Mouse (Mus musculus) ovary, adult 18-20 months (tissue): ENCODE measurements at regions not wholly inside any gene's neighbourhood (a gene's known extent, or its start where the extent isn't known, plus 50 kb on each side); places are given as distances from the start of the nearest gene placed in this dataset.

ENCODE experiments used
- DNase-seq: peaks from one replicate; pipeline ENCODE4 v3.0.0; 2022; ENCODE audit warnings: low spot score, mixed read lengths

DNA sequence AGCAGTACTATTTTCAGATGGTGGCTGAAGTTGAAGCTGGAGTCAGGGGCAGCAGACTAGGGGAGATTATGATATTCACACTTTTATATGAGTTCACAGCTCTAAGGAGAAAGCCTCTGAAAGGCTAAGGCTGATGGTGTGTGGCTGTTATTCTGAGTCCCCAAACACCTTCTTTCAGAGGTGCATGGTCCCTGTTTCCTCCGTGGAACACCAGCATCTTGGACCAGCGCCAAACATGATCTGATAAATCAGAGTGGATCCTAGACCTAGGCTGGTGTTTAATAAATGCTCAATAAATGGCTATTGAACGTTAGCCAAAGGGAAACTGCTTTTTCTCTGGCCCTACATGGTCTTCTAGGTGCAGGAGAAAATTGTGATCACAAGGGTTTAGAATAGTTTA lies 269.2 kb downstream of the Agtpbp1 start:
- no peak for DNase-seq

DNA sequence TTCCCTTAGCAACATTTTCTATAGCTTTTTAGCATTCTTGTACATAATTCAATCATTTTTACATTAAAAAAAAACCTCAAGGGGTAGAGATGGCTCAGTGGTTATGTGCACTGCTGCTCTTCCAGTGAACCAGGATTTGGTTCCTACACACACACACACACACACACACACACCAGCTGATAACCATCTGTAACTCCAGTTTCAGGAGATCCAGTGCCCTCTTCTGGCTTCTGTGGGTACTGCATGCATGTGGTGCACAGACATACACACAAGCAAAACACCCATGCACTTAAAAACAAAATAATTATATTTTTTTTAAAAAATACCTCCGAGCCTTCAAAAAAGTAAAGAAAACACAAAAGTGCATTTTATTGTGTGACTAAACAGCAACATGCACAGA lies 270.6 kb downstream of the Agtpbp1 start:
- no peak for DNase-seq

DNA sequence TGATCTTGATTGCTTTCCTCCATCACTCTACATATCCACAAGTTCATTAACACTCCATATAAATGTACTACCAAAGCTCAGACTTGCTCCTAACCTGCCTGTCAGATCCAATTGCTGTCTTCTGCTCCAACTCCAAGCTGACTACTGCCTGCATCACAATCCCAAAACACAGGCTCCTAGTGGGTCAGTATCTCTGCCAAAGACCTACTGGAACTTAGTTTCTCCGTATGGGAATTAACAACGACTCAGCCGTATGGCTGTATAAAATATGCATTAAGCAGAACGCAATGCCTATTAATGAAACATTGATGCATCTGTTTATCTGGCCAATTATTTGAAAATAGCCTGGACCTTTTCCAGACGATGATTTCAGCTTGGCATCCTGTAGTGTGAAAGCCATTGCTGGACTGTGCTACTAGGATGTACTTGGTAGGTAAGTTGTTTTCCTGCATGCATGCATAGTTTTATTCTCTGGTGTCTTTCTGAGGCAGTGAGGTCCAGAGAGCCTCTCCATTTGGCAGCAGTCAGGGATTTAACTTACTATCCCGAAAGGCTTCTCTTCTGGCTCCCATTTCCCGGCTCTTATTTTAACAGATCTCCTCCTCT lies 271.2 kb downstream of the Agtpbp1 start:
- DNase-seq = no peak

DNA sequence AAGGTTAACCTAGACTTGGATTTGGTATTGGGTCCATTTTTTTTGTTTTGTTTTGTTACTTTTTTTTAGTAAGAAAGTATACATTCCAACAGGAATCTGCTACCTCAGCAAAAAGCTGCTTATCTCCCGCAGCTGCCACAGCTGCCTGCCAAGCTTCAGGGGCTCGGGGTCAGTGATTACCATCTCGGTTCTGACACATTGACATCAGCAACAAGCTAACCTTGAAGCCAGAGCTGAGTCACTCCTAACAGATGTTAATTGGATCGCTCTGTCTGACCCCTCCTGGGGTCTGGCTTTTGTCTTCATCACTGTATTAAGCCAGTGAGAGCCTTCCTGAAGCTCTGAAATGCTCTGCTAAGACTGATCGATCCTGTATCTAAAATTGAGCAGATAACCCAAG lies 292.1 kb downstream of the Agtpbp1 start:
- DNase-seq = peak; percentile 51

DNA sequence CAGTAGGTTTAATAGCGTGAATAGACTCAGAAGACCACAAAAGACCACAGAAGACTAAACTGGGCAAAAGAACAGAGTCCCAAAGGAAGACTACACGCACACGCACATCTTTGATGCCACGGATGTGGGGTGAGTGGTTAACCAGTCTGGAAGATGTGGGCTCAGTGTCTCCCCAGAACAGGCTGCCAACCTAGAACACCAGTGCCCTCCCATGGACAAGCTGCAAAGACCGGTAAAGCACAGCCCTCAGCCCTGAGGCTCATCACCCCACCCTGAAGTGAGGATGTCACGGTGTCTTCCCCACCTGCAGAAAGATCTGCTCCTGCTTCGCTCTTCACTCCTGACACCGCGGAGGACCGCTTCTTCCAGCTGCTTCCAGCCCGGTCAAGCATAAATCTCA lies 295.9 kb downstream of the Agtpbp1 start:
- DNase-seq = no peak

DNA sequence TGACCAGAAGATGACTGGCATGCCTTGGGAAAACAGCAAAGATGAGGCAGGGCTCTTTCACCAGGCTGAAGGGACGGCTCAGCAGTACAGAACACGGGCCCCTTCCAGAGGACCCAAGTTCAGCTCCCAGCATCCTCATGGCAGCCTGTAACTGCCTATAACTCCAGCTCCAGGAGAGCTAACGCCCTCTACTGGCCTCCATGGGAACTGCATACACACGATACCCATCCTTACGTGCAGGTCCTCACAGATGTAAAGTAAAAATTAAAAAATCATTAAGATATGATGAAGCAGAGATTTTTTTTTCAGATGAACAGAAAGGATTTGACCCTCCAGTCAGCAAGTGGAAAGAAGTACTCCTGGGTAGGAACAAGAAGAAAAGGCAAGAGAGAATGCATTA lies 303.8 kb downstream of the Agtpbp1 start:
- no peak for DNase-seq

DNA sequence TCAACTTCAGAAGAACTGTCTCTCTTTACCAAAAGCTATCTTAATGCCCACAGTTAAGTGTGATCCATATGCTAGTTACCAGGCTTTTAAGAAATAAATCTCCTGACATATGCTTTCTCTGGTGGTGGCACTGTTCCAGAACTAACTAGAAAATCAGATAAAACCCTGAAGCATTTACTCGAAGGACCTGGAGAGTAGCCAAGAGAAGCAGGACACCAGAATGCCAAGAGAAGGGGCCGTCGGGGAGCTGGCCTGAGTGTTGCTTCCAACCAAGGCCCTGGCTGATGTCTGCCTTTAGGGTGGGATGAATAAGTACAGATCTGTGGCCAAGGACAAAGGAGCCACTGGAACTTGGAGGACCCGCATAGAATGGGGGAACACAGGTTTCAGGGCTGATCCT lies 305.9 kb downstream of the Agtpbp1 start:
- DNase-seq = no peak

DNA sequence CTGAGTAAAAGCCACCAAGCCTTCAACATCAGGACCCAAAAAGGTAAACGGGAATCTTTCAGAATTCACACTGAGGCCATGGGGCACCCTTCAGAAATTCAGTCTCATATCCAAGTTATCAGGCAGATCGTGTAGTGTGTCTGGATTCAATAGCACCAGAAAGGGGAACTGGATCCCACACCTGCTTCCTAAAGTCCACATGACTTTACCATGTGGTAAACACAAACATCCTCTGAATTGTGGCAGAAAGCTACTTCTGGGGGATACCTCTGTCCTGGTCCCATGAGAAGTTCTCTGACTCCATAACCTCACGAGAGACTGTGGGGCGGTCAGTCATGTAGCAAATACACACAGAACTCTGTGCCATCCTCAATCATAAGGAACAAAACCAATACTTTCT lies 313.4 kb downstream of the Agtpbp1 start:
- no peak for DNase-seq

DNA sequence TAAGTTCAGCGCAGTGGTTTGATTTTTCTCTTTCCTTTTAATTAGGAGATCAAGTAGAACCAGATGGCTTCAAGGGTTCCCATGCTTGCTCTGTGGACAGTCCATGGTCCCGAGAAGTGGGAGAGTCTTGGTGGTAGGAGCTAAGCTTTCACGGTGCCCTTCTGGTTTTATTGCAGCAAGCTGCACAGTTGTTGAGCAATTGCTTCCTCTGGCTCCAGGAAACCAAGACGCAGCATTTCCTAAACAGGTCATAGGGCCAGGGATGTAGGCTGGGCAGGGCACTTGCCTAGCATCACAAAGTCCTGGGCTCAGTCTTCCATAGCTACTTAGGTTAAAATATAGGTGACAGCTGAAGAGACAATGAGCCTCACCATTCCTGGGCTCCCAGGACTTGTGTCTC lies 318.2 kb downstream of the Agtpbp1 start:
- no peak for DNase-seq

DNA sequence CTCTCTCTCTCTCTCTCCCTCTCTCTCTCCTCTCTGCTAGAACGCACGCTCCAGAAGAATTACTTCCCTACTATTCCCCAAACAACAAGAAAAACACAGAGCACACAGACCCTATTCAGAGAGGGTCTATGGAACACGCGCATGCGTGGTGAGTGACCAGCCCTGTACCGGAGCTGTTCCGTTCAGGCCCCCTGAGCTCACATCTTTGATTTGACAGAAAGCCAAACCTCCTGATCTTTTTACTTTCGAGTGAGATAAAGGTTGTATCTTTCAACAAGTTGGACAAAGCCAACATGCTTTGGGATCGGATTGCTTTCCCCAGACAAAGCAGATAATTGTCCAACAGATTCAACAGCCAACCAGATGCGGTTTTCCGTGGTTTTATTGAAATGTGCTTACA lies 320.9 kb downstream of the Agtpbp1 start:
- DNase-seq = no peak

DNA sequence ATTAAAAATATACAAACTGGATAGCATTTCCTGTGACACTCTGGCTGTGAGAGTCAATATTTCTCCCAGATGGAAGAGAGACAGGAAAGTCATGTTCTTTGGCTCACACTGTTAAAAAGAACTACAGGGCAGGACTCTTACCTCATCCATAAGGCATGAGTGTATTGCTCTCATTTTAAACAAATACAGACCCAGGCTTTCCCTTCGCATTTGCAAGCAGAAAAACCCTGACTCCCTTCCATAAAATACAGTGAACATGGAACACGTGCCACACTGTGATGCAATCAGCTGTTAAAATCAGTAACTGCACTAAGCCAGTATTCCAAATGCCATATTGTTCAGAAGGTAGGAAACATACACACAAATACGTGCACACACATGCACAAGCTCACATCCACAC lies 323.1 kb downstream of the Agtpbp1 start:
- DNase-seq = no peak

DNA sequence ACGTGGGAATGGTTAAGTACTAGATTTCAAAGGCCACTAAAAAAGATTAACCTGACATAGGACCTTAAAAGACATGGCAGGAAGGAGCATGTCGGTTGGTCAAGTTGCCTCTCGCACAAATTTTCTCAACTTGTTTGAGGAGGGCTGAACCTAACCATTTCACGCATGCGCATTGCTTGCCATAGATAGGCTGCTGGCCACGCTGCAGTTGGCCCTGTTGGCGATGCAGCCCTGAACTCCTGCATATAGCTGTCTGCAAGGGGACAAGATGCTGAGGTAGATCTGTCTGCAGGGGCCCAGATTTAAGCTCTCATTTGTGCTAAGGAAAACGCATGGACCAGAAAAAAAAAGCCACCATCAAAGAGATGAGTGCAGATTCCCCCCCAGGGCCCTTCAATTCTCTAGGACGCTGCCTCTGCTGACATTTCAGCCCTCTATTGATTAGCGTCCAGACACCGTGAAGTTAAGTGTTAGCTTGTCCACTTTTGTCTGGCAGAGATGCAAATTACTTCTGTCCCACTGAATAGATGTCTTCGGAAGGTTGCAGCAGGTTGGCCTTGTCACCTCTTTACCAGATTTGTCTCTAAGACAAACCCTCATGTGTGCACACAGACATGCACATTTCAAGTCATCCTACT lies 329.1 kb downstream of the Agtpbp1 start:
- DNase-seq = no peak

DNA sequence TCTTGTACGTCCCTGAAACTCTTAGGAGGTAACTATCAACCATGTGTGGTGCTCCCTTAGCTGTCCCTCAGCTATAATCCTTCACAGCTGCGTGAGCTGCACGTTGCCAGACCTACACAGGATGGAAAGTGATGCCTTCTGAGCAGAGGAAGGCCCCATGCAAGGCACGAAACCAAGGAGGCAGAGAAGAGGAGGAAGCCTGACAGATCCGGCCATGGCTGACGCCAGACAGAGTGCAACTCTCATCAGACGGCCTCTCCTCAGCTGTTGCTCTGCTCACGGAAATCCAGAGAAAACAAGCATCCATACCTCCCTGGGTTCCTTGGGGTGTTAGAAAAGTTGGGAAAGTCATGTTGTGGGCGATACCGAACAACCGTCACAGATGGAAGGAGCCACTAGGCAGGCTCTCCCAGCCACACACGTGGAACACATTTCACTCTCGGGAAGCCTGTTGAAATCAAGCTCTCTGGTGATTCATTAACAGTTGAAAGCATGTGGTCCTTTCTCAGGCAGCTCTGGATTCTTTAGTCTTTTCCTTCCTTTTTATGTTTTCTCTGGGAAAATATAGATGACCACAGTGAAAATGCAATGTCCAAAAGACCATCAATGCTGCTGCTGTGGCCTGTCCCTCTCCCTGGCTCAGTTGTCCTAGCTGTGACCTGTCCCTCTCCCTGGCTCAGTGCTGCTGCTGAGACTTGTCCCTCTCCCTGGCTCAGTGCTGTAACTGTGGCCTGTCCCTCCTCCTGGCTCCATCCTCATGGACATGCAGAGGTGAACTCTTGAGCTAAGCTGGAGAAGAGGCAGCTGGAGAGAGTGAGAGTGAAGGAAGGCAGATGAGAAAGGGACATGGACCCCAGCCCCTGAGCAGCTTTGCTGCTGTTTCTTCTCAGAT lies 331.1 kb downstream of the Agtpbp1 start:
- no peak for DNase-seq

DNA sequence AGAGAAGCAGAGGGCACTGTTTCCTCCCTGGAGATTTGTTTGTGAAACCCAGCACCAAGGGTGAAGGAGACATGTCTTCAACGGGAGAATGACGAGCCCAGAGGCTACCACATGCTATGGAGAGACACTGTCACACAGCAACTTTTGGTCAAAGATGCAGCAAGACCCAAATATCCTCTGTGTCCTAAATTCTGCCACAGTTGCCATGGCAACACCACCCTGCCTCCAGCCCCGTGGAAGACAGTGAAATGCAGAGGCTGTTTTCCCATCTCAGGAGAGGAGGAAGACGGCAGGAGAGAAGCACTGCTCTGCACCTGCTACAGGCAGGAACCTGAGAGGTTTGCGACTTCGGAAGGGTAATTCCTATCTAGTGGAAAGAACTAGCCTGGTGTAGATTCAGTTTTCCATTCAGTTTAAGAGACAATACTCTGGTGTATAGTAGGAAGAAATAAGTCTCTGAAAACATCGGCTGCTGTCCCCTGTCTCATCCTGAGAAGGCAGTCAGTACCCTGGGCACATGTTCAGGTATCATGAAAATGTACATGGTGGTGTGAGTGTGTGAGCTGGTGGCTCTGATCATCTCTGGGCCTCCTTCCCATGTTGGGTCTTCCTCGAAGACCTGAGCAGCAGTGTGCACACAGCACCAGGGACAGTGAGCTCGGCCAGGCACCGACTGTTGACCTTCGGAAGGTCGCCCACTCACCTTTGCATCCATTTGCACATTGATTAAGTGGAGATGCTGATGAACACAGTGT lies 333.6 kb downstream of the Agtpbp1 start:
- DNase-seq = no peak

DNA sequence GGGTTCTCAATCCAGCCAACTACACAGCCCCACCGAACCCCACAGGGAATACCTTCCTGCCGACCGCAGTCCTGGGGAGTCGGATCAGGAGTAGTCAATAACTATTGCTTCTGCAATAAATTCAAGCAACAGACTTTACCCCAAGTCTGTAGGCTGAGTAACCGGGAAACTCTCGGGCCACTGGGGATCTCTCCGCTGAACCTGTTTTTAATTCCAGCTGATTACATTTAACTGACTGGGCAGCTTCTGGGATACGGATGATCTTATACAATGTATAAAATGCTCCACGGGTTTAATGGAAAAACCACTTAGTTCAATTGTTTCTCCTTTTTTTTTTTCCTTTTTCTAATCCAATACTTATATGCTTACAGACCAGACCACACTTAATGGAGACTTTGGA lies 336.6 kb downstream of the Agtpbp1 start:
- DNase-seq = no peak

DNA sequence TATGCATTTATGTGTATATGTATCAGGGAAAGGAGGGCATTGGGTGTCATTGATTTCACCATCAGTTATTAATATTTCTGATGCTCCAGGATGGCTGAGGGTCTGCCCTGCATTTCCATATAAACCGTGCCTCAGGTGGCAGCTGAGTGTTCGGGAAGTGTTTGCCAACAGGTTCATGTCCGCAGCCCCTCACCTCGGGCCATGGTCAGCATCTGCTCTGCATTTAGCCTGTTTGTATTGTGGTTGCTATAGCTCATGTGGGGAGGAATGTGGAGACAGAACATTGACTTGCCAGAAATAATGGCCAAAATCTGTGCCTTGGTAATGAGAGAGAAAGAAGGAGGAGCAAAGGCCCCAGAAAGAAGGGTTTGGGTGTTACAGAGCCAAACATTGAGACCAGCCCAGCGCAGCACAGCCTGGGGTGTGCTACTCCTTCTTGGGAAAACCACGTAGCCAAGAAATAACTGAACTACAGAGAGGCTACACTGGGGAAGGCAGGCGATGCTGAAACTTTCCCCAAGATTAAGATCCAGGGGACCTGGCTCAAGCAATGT lies 338.0 kb downstream of the Agtpbp1 start:
- no peak for DNase-seq

DNA sequence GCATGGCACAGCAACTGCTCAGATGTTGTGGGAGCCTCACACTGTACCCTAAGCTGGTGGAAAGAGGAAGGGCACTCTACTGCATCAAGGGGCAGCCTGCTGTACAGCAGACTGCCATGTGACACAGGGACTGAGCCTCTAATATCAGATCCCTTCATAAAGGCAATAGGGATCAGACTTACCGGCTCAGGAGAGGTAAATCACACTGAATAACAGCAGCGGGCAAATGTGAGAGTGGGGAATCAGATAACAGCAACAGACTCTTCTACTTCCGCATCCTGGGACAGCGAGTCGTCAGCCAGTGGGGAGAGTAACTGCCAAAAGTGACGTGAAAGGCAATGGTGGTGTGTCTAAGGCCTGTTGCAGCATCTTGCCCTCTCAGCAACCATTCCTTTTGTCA lies 339.0 kb downstream of the Agtpbp1 start:
- no peak for DNase-seq

DNA sequence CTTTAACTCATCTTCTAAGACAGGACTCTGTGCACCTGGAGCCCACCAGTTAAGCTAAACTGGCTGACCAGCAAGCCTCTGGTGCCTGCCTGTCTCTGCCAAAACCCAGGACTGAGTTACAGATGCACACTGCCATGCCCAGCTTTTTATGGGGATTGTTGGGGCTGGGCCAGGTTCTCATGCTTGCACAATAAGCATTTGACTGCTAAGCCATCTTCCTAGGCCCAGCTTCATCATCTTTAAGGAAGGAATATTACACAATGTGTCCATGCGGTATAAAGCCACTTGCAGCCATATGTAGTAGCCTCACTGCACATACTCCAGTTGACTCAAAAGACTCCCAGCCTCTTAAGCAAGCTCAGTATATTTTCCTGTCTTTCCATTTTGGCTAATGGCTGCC lies 340.4 kb downstream of the Agtpbp1 start:
- no peak for DNase-seq

DNA sequence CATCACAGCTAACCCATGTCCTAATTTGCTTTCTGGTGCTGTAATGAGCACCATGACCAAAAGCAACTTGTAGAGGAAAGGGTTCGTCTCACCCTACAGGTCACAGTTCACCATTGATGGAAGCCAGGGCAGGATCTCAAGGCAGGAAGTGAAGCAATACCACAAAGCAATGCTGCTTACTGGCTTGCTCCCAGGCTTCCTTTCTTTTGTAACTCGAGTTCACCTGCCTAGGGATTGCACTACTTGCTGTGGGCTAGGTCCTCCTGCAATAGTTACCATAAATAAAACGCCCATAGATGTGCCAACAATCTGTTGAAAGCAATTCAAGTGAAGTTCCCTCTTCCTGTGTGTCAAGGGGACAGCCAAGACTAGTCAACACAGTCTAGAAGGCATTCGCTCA lies 342.4 kb downstream of the Agtpbp1 start:
- no peak for DNase-seq

DNA sequence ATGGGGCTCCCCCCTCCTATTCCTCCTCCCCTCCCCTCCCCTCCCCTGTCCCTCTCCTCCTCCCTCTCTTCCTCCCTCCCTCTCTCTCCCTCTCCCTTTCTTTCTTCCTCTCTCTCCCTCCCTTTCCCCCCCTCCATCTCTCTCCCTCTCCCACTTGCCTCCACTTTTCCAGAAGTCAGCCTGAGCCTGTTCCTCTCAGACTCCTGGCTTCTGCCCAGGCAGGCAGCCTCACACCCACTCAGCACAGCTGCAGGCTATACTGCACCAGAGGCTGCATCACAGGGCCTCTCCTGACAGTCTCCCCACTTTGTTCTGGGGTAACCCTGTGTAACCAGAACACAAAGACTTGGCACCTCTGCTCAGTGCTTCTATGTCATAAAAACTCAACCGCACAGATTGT lies 346.3 kb downstream of the Agtpbp1 start:
- no peak for DNase-seq

DNA sequence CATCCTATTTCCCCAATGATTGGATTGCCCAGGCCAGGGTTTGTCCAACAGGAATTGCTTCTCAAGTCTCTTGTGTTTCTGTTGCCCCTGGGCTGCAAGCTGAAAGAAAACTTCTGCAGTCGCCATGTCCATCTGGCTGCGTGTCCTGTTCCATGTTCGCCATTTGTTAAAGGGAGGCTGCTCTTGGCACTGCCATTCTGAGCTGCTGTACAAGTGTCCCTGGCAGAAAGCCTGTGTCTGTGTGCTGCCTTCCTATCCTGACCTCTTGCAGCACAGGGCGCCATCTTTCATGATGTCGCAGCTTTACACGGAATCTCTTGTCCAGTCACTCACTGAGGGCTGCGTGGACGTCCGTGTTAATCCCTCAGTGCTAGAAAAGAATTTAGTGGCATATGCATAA lies 349.2 kb downstream of the Agtpbp1 start:
- DNase-seq = no peak

DNA sequence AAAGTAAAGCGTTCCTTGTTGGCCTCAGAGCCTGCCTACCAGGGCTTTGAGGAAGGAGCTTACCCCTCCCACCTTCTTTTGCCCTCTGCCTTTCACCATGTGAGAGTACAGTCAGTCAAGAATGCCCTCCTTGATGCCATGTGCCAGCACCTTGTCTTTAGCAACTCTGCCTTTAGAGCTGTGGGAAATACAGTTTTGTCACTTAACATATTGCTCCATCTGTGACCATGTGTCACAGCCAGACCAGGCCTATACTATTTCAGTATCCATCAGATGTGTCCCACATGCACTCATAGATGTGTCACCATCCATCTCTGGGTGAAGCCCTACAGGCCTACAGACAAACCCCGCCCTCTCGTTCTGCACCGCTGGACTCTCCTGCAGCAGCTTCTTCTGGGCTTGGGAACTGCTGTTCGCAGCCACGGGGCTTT lies 355.9 kb downstream of the Agtpbp1 start:
- no peak for DNase-seq
